Mouse (Mus musculus): ENCODE data around the gene Atp6v1e1. TPM values are rescaled to one million over a fixed set of nuclear protein-coding genes. Genes with fewer than 3 reads are reported as not detected.

Gene Atp6v1e1
- polyA plus RNA-seq, 1 experiment from 2014 or later: 147 TPM

- Histone ChIP-seq H3K27ac (replicated peaks; ENCODE audit: low read depth, low read length) (no peak overlapping the region), H3K4me3 (ENCODE audit: low read depth, low read length) (no peak overlapping the region), H3K36me3 (replicated peaks; ENCODE audit: control insufficient read depth, insufficient read depth, low read depth, low read length) (peaks cover 11% of the 10 kb centered on the region), H3K9me3 (replicated peaks; ENCODE audit: control insufficient read depth, low read length) (no peaks in the 10 kb centered on the region), H3K9ac (replicated peaks; ENCODE audit: low read length) (no peak overlapping the region), H3K27me3 (ENCODE audit: control insufficient read depth, insufficient read depth, low read length) (no peaks in the 10 kb centered on the region), H3K4me2 (ENCODE audit: low read depth, low read length) (no peak overlapping the region), H3K4me1 (ENCODE audit: control insufficient read depth, insufficient read depth, low read length) (no peaks in the 10 kb centered on the region)
- 94% methylated on average over 4 of the region's 4 CpGs for WGBS
- DNase-seq (ENCODE audit: low spot score) (no peak), ATAC-seq (replicated peaks; ENCODE audit: insufficient number of reproducible peaks, low FRiP score, low TSS enrichment, low read depth) (no peak)
Observed at GRCm38 (mm10) chr6:120807738-120808081, 14.9 kb downstream of the Atp6v1e1 start.

- DNase-seq (ENCODE audit: low spot score): no peak
- Histone ChIP-seq H3K36me3 (replicated peaks; ENCODE audit: control insufficient read depth, insufficient read depth, low read depth, low read length) (peaks cover 12% of the 10 kb centered on the region), H3K27me3 (ENCODE audit: control insufficient read depth, insufficient read depth, low read length) (no peaks in the 10 kb centered on the region)
Observed at GRCm38 (mm10) chr6:120806999-120807737, 15.4 kb downstream of the Atp6v1e1 start.

GRCm38 (mm10) chr6:120799581-120800041 lies 23.0 kb downstream of the Atp6v1e1 start:
- Histone ChIP-seq H3K4me2 (ENCODE audit: low read depth, low read length) (no peak overlapping the region), H3K9me3 (replicated peaks; ENCODE audit: control insufficient read depth, low read length) (no peaks in the 10 kb centered on the region), H3K4me1 (ENCODE audit: control insufficient read depth, insufficient read depth, low read length) (no peaks in the 10 kb centered on the region), H3K27me3 (ENCODE audit: control insufficient read depth, insufficient read depth, low read length) (no peaks in the 10 kb centered on the region), H3K9ac (replicated peaks; ENCODE audit: low read length) (no peak overlapping the region), H3K4me3 (ENCODE audit: low read depth, low read length) (no peak overlapping the region), H3K36me3 (replicated peaks; ENCODE audit: control insufficient read depth, insufficient read depth, low read depth, low read length) (peaks cover 9% of the 10 kb centered on the region), H3K27ac (replicated peaks; ENCODE audit: low read depth, low read length) (no peak overlapping the region)
- DNase-seq (ENCODE audit: low spot score) (no peak), ATAC-seq (replicated peaks; ENCODE audit: insufficient number of reproducible peaks, low FRiP score, low TSS enrichment, low read depth) (no peak; the same call in 1 of the 2 replicates)
- WGBS: 88% methylated on average over 4 of the region's 4 CpGs

More at GRCm38 (mm10) chr6:120806999-120807737, 15.4 kb downstream of the Atp6v1e1 start:
- Histone ChIP-seq H3K27ac (replicated peaks; ENCODE audit: low read depth, low read length) (no peak overlapping the region), H3K4me3 (ENCODE audit: low read depth, low read length) (no peak overlapping the region), H3K9me3 (replicated peaks; ENCODE audit: control insufficient read depth, low read length) (no peaks in the 10 kb centered on the region), H3K4me1 (ENCODE audit: control insufficient read depth, insufficient read depth, low read length) (no peaks in the 10 kb centered on the region), H3K4me2 (ENCODE audit: low read depth, low read length) (no peak overlapping the region), H3K9ac (replicated peaks; ENCODE audit: low read length) (no peak overlapping the region)
- ATAC-seq (replicated peaks; ENCODE audit: insufficient number of reproducible peaks, low FRiP score, low TSS enrichment, low read depth): no peak
- WGBS: 89% methylated on average over 5 of the region's 5 CpGs

GRCm38 (mm10) chr6:120798905-120799304 lies 23.7 kb downstream of the Atp6v1e1 start:
- H3K36me3 ChIP-seq (replicated peaks; ENCODE audit: control insufficient read depth, insufficient read depth, low read depth, low read length): peaks cover 9% of the 10 kb centered on the region
- DNase-seq (ENCODE audit: low spot score) (no peak), ATAC-seq (replicated peaks; ENCODE audit: insufficient number of reproducible peaks, low FRiP score, low TSS enrichment, low read depth) (no peak)
- H3K4me2 ChIP-seq (ENCODE audit: low read depth, low read length): no peak overlapping the region
- no peaks in the 10 kb centered on the region for H3K27me3 ChIP-seq (ENCODE audit: control insufficient read depth, insufficient read depth, low read length)
- no peak overlapping the region for H3K9ac ChIP-seq (replicated peaks; ENCODE audit: low read length)
- H3K4me1 ChIP-seq (ENCODE audit: control insufficient read depth, insufficient read depth, low read length): no peaks in the 10 kb centered on the region
- WGBS: 89% methylated on average over 4 of the region's 4 CpGs
- H3K4me3 ChIP-seq (ENCODE audit: low read depth, low read length): no peak overlapping the region
- H3K9me3 ChIP-seq (replicated peaks; ENCODE audit: control insufficient read depth, low read length): no peaks in the 10 kb centered on the region
- no peak overlapping the region for H3K27ac ChIP-seq (replicated peaks; ENCODE audit: low read depth, low read length)

GRCm38 (mm10) chr6:120798019-120798418 lies 24.6 kb downstream of the Atp6v1e1 start:
- Histone ChIP-seq H3K9me3 (replicated peaks; ENCODE audit: control insufficient read depth, low read length) (no peaks in the 10 kb centered on the region), H3K36me3 (replicated peaks; ENCODE audit: control insufficient read depth, insufficient read depth, low read depth, low read length) (peaks cover 9% of the 10 kb centered on the region), H3K9ac (replicated peaks; ENCODE audit: low read length) (no peak overlapping the region), H3K4me1 (ENCODE audit: control insufficient read depth, insufficient read depth, low read length) (no peaks in the 10 kb centered on the region), H3K27ac (replicated peaks; ENCODE audit: low read depth, low read length) (no peak overlapping the region), H3K27me3 (ENCODE audit: control insufficient read depth, insufficient read depth, low read length) (no peaks in the 10 kb centered on the region), H3K4me3 (ENCODE audit: low read depth, low read length) (no peak overlapping the region), H3K4me2 (ENCODE audit: low read depth, low read length) (no peak overlapping the region)
- DNase-seq (ENCODE audit: low spot score) (no peak), ATAC-seq (replicated peaks; ENCODE audit: insufficient number of reproducible peaks, low FRiP score, low TSS enrichment, low read depth) (no peak)
- 86% methylated on average over 7 of the region's 7 CpGs for WGBS

GRCm38 (mm10) chr6:120796111-120796510 lies 26.5 kb downstream of the Atp6v1e1 start:
- Histone ChIP-seq H3K4me3 (ENCODE audit: low read depth, low read length) (no peak overlapping the region), H3K4me1 (ENCODE audit: control insufficient read depth, insufficient read depth, low read length) (no peaks in the 10 kb centered on the region), H3K9me3 (replicated peaks; ENCODE audit: control insufficient read depth, low read length) (no peaks in the 10 kb centered on the region), H3K27ac (replicated peaks; ENCODE audit: low read depth, low read length) (no peak overlapping the region), H3K9ac (replicated peaks; ENCODE audit: low read length) (no peak overlapping the region), H3K4me2 (ENCODE audit: low read depth, low read length) (no peak overlapping the region), H3K27me3 (ENCODE audit: control insufficient read depth, insufficient read depth, low read length) (no peaks in the 10 kb centered on the region), H3K36me3 (replicated peaks; ENCODE audit: control insufficient read depth, insufficient read depth, low read depth, low read length) (peaks cover 6% of the 10 kb centered on the region)
- no peak for DNase-seq (ENCODE audit: low spot score)
- WGBS: 90% methylated on average over 2 of the region's 2 CpGs
- no peak for ATAC-seq (replicated peaks; ENCODE audit: insufficient number of reproducible peaks, low FRiP score, low TSS enrichment, low read depth)

- H3K27ac ChIP-seq (replicated peaks; ENCODE audit: low read depth, low read length): no peak overlapping the region
- DNase-seq (ENCODE audit: low spot score): no peak
- H3K36me3 ChIP-seq (replicated peaks; ENCODE audit: control insufficient read depth, insufficient read depth, low read depth, low read length): peaks cover 6% of the 10 kb centered on the region
- 84% methylated on average over 5 of the region's 5 CpGs for WGBS
- no peaks in the 10 kb centered on the region for H3K9me3 ChIP-seq (replicated peaks; ENCODE audit: control insufficient read depth, low read length)
- H3K4me3 ChIP-seq (ENCODE audit: low read depth, low read length): no peak overlapping the region
- H3K4me1 ChIP-seq (ENCODE audit: control insufficient read depth, insufficient read depth, low read length): no peaks in the 10 kb centered on the region
- ATAC-seq (replicated peaks; ENCODE audit: insufficient number of reproducible peaks, low FRiP score, low TSS enrichment, low read depth): no peak
- H3K9ac ChIP-seq (replicated peaks; ENCODE audit: low read length): no peak overlapping the region
- H3K27me3 ChIP-seq (ENCODE audit: control insufficient read depth, insufficient read depth, low read length): no peaks in the 10 kb centered on the region
- no peak overlapping the region for H3K4me2 ChIP-seq (ENCODE audit: low read depth, low read length)
Observed at GRCm38 (mm10) chr6:120795422-120796086, 27.0 kb downstream of the Atp6v1e1 start.

- Histone ChIP-seq H3K9ac (replicated peaks; ENCODE audit: low read length) (no peak overlapping the region), H3K4me1 (ENCODE audit: control insufficient read depth, insufficient read depth, low read length) (no peaks in the 10 kb centered on the region), H3K27me3 (ENCODE audit: control insufficient read depth, insufficient read depth, low read length) (no peaks in the 10 kb centered on the region), H3K36me3 (replicated peaks; ENCODE audit: control insufficient read depth, insufficient read depth, low read depth, low read length) (no peaks in the 10 kb centered on the region; the same call in none of the 2 replicates), H3K27ac (replicated peaks; ENCODE audit: low read depth, low read length) (no peak overlapping the region), H3K9me3 (replicated peaks; ENCODE audit: control insufficient read depth, low read length) (no peaks in the 10 kb centered on the region), H3K4me2 (ENCODE audit: low read depth, low read length) (no peak overlapping the region), H3K4me3 (ENCODE audit: low read depth, low read length) (no peak overlapping the region)
- no peak for DNase-seq (ENCODE audit: low spot score)
- no peak for ATAC-seq (replicated peaks; ENCODE audit: insufficient number of reproducible peaks, low FRiP score, low TSS enrichment, low read depth)
- 87% methylated on average over 8 of the region's 8 CpGs for WGBS
Observed at GRCm38 (mm10) chr6:120792947-120793346, 29.6 kb downstream of the Atp6v1e1 start.
